Mouse (Mus musculus) spleen, adult 2 months (tissue): Measurements from ENCODE around the gene Gm8212. TPM values are rescaled to one million over a fixed set of nuclear protein-coding genes. Genes with fewer than 3 reads are reported as not detected.
"Not testable (repeated sequence)": the region's sequence is repeated elsewhere in the genome, so short reads cannot be mapped to it uniquely, and the experiment has no call there.

Source experiments
- DNase-seq, 2 experiments: peaks; one replicate each; pipeline versions ENCODE4 v3.0.0 to v3.0.0-alpha.2; 2012 to 2021; ENCODE audit warnings: low spot score in 2 of 2, low read depth in 1 of 2
- H3K27ac ChIP-seq: fragments of 200-500 bp; 2 replicates; pipeline ENCODE4 v1.5.1; 2012; ENCODE audit warnings: low read length, inconsistent platforms; ENCODE audit not compliant: insufficient read depth
- H3K27me3 ChIP-seq: fragments of 200-500 bp; 2 replicates; pipeline ENCODE4 v1.6.1; 2012; ENCODE audit warnings: mild to moderate bottlenecking, moderate library complexity, low read length, inconsistent platforms; ENCODE audit not compliant: control insufficient read depth, insufficient read depth
- H3K36me3 ChIP-seq: fragments of 200-500 bp; 2 replicates; pipeline ENCODE4 v1.6.1; 2012; ENCODE audit warnings: mild to moderate bottlenecking, low read length, inconsistent platforms; ENCODE audit not compliant: control insufficient read depth, insufficient read depth
- H3K4me1 ChIP-seq: fragments of 200-500 bp; 2 replicates; pipeline ENCODE4 v1.6.1; 2011; ENCODE audit warnings: inconsistent platforms; ENCODE audit not compliant: control insufficient read depth, insufficient read depth, insufficient read length
- H3K4me3 ChIP-seq: fragments of 200-500 bp; 2 replicates; pipeline ENCODE4 v1.5.1; 2011; ENCODE audit warnings: mild to moderate bottlenecking, inconsistent platforms; ENCODE audit not compliant: insufficient read depth, insufficient read length; ENCODE audit errors: extremely low read depth
- CTCF ChIP-seq: fragments of 200-500 bp; IDR thresholded peaks from 2 replicates; pipeline ENCODE4 v1.5.1; 2011; ENCODE audit warnings: mild to moderate bottlenecking, inconsistent platforms; ENCODE audit not compliant: insufficient read depth, insufficient read length, insufficient replicate concordance; ENCODE audit errors: extremely low read depth
- POLR2A ChIP-seq: fragments of 200-500 bp; IDR thresholded peaks from 2 replicates; pipeline ENCODE4 v1.6.1; 2011; ENCODE audit warnings: low read depth, low read length, inconsistent platforms
- WGBS: fragments of 180-500 bp; shearing (Covaris S2); methylation state at CpG from one replicate; pipeline ENCODE4 v1.1.7; 2018; 5-methylcytosine and 5-hydroxymethylcytosine counted together
- polyA plus RNA-seq: library from polyadenylated mRNA; depleted of rRNA; stranded (reverse); fragments of >200 nt; gene quantifications from 2 replicates; pipeline ENCODE4 v1.2.3, GENCODE M21; 2012; rRNA removed

Gene Gm8212
- not detected in 2 replicates for polyA plus RNA-seq

- DNase-seq: not testable (repeated sequence)
- 80% methylated on average over 1 of the region's 3 CpGs for WGBS
Measured at GRCm38 (mm10) chr14:44197361-44197760, at the start of gene Gm8212. Gene Gm8212, plus strand, starts transcription at chr14:44197661.

GRCm38 (mm10) chr14:44213154-44213553, 15.7 kb downstream of the Gm8212 start, which contains the start of gene 4930503E14Rik:
Gene 4930503E14Rik, minus strand, starts transcription at chr14:44213254.
- H3K4me1 ChIP-seq, H3K27me3 ChIP-seq, H3K4me3 ChIP-seq, H3K36me3 ChIP-seq, H3K27ac ChIP-seq, DNase-seq: not testable (repeated sequence)
- 87% methylated on average over 3 of the region's 3 CpGs for WGBS

More at GRCm38 (mm10) chr14:44197361-44197760, at the start of gene Gm8212:
- not testable (repeated sequence) for H3K4me3 ChIP-seq, H3K4me1 ChIP-seq, H3K36me3 ChIP-seq, H3K27ac ChIP-seq, H3K27me3 ChIP-seq

GRCm38 (mm10) chr14:44248039-44248438, 50.6 kb downstream of the Gm8212 start:
- WGBS: 91% methylated on average over 16 of the region's 16 CpGs
- H3K27ac ChIP-seq: no peak overlapping the region
- no peaks in the 10 kb centered on the region for H3K36me3 ChIP-seq
- no peak overlapping the region for H3K4me3 ChIP-seq
- DNase-seq: no peak
- no peaks in the 10 kb centered on the region for H3K27me3 ChIP-seq
- TF ChIP-seq POLR2A (no peak), CTCF (no peak)
- no peaks in the 10 kb centered on the region for H3K4me1 ChIP-seq

Other genes starting within 250 kb of the Gm8212 start
- gene Ang5, start 240.6 kb upstream of the Gm8212 start, polyA plus RNA-seq: not detected in 2 replicates
- not detected in 2 replicates for gene Ang6, start 195.4 kb upstream of the Gm8212 start, polyA plus RNA-seq
- gene Ear2, start 95.0 kb upstream of the Gm8212 start, polyA plus RNA-seq: 65.0 and 69.1 TPM in 2 replicates
- gene Gm3327, start 73.8 kb upstream of the Gm8212 start, polyA plus RNA-seq: not detected in 2 replicates
- not detected in 2 replicates for gene 4930503E14Rik, start 15.6 kb downstream of the Gm8212 start, polyA plus RNA-seq
- gene Gm8220, start 87.9 kb downstream of the Gm8212 start, polyA plus RNA-seq: not detected in 2 replicates
- not detected in 2 replicates for gene Gm5930, start 140.9 kb downstream of the Gm8212 start, polyA plus RNA-seq
- gene Gm8229, start 167.7 kb downstream of the Gm8212 start, polyA plus RNA-seq: not detected in 2 replicates
- not detected in 2 replicates for gene Gm3371, start 213.0 kb downstream of the Gm8212 start, polyA plus RNA-seq
- not detected in 2 replicates for gene Gm8232, start 236.0 kb downstream of the Gm8212 start, polyA plus RNA-seq